Comparison of ENCODE assay signal across 10 mouse cellular contexts in the genomic region with DNA sequence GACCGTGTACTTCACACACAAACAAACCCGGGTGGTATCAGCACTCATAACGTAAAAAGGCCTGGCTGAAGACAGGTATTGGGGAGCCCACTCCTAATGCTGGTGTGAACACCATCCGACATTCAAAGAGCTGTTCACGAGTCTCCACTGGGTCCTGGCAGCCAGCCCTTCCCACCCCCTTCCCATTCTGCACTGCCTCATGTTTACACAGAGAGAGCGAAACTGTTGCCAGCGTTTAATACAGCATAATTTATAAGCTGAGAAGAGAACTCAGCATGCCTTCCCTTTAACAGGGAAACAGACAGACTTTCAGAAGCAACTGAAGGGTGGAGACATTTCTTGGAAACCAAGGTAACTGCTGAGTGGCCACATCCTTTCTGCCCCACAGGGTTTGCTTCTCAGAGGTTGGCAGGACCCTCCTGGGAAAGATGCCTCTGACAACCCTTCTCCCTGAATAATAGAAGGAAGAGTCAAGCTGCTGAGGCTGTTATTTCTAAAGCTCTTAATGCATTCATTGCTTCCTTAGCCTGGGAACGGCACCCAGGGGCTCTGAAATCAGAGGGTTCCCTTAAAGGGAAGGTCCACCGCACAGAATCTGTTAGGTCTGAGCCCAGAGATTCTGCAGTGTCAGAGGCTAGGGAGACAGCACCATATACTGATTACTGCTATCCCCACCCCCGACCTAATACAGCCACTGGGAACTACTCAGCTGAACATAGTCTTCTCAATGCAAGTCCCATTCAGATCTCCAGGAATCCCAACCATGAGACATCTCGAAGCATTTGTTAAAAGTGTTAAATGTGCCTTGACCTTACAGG.
DNase-seq lines count a peak whose midpoint lies in the region; ATAC-seq lines count a peak whose summit lies in the region.
"Had no signal": no experiment of that assay in that cellular context is flagged by ENCODE, and none has a peak within 500 bp of the region (broad histone marks: within the 10 kb centered on the region; RNA-seq: fewer than 3 reads in every experiment).

No protein-coding gene starts in this region.

- H3K4me1 ChIP-seq in midbrain, embryonic 12.5 days = peaks cover 26% of the 10 kb centered on the region

- H3K27ac ChIP-seq in midbrain, embryonic 12.5 days (replicated peaks) = peak overlapping the region; percentile 39; the same call in 1 of the 2 replicates
- H3K27ac ChIP-seq: kidney, embryonic 15.5 days had no signal

- no peaks in the 10 kb centered on the region for H3K27me3 ChIP-seq in midbrain, embryonic 12.5 days
- H3K27me3 ChIP-seq: kidney, embryonic 15.5 days had no signal

- 0 out of 2 replicates have a peak, but pooled peaks cover 3% of the 10 kb centered on the region for H3K9me3 ChIP-seq in midbrain, embryonic 12.5 days
- H3K9me3 ChIP-seq: kidney, embryonic 15.5 days had no signal

- no peak overlapping the region for H3K9ac ChIP-seq in midbrain, embryonic 12.5 days (replicated peaks)
- H3K9ac ChIP-seq: kidney, embryonic 15.5 days had no signal

- WGBS in midbrain, embryonic 12.5 days = 67% methylated on average over 11 of the region's 11 CpGs

- ATAC-seq in frontal cortex, adult (ENCODE audit: low TSS enrichment) = no peak
- no peak for ATAC-seq in midbrain, embryonic 12.5 days (ENCODE audit: low FRiP score, low read depth)
- ATAC-seq: CD4-positive, CD25-positive, alpha-beta regulatory T cell, adult 4 months had no signal

- no peak overlapping the region for H3K4me3 ChIP-seq in midbrain, embryonic 12.5 days
- H3K4me3 ChIP-seq: kidney, embryonic 15.5 days had no signal

- peak; percentile 13 to 16 for DNase-seq in frontal cortex, postnatal 14 days (ENCODE audit: low spot score in 2 of 2)
- DNase-seq in cerebellum, postnatal 14 days = peak; percentile 76 to 81
- DNase-seq in layer of hippocampus, adult 18-20 months (ENCODE audit: low spot score in 2 of 2) = peak; percentile 64 to 81
- no peak for DNase-seq in gastrocnemius, postnatal 4 days (ENCODE audit: low spot score in 2 of 2)
- no peak for DNase-seq in urinary bladder, adult 18-20 months (ENCODE audit: low spot score in 2 of 2)
- no peak for DNase-seq in adrenal gland, adult (ENCODE audit: inconsistent age in 2 of 2, low spot score in 1 of 2)

- no peak overlapping the region for H3K4me2 ChIP-seq in midbrain, embryonic 12.5 days (replicated peaks)
- H3K4me2 ChIP-seq: kidney, embryonic 15.5 days had no signal

- H3K36me3 ChIP-seq in midbrain, embryonic 12.5 days = no peaks in the 10 kb centered on the region
- H3K36me3 ChIP-seq: kidney, embryonic 15.5 days had no signal

Comparison
In these comparisons a context has a peak if more than half of its experiments do, and no peak if none do; other contexts are left out.
1. DNase-seq: peak in frontal cortex, postnatal 14 days (2 of 2), cerebellum, postnatal 14 days (2 of 2) and layer of hippocampus, adult 18-20 months (2 of 2); none in gastrocnemius, postnatal 4 days (0 of 2), urinary bladder, adult 18-20 months (0 of 2) and adrenal gland, adult (0 of 2).